19 mouse cellular contexts compared by ENCODE assay signal in genomic region chr1:98053447-98053846, GRCm38 (mm10). TPM values are rescaled to one million over a fixed set of nuclear protein-coding genes. Genes with fewer than 3 reads are reported as not detected.
A peak's percentile ranks its signal among the peaks of the same experiment; 100 is the strongest.
DNase-seq lines count a peak whose midpoint lies in the region; ATAC-seq lines count a peak whose summit lies in the region.
"Had no signal": no experiment of that assay in that cellular context is flagged by ENCODE, and none has a peak within 500 bp of the region (broad histone marks: within the 10 kb centered on the region; RNA-seq: fewer than 3 reads in every experiment).

No protein-coding gene starts in this region.

- WGBS in hindbrain, embryonic 11.5 days, result 61% methylated on average over 2 of the region's 2 CpGs
- 51% methylated on average over 2 of the region's 2 CpGs for WGBS in hindbrain, embryonic 14.5 days
- 49% methylated on average over 2 of the region's 2 CpGs for WGBS in midbrain, embryonic 11.5 days
- WGBS in midbrain, embryonic 10.5 days, result 71% methylated on average over 2 of the region's 2 CpGs

- H3K27me3 ChIP-seq in hindbrain, embryonic 11.5 days (ENCODE audit: control insufficient read depth, insufficient read depth, low read length), result no peaks in the 10 kb centered on the region
- H3K27me3 ChIP-seq in hindbrain, embryonic 14.5 days (ENCODE audit: control insufficient read depth, insufficient read depth, low read length), result no peaks in the 10 kb centered on the region
- no peaks in the 10 kb centered on the region for H3K27me3 ChIP-seq in midbrain, embryonic 11.5 days (ENCODE audit: control insufficient read depth, insufficient read depth, low read length)
- no peaks in the 10 kb centered on the region for H3K27me3 ChIP-seq in midbrain, embryonic 10.5 days (ENCODE audit: low read depth, poor library complexity, severe bottlenecking)
- H3K27me3 ChIP-seq: forebrain, embryonic 15.5 days; hindbrain, embryonic 15.5 days; limb, embryonic 12.5 days; stomach, embryonic 15.5 days had no signal

- no peaks in the 10 kb centered on the region for H3K36me3 ChIP-seq in hindbrain, embryonic 11.5 days (ENCODE audit: control insufficient read depth, insufficient read depth, low read length)
- no peaks in the 10 kb centered on the region for H3K36me3 ChIP-seq in hindbrain, embryonic 14.5 days (replicated peaks; ENCODE audit: control insufficient read depth, insufficient read depth)
- no peaks in the 10 kb centered on the region for H3K36me3 ChIP-seq in midbrain, embryonic 11.5 days (ENCODE audit: control insufficient read depth, insufficient read depth, low read length)
- H3K36me3 ChIP-seq in midbrain, embryonic 10.5 days, result no peaks in the 10 kb centered on the region
- H3K36me3 ChIP-seq: embryonic facial prominence, embryonic 10.5 days; forebrain, embryonic 15.5 days; hindbrain, embryonic 15.5 days; limb, embryonic 12.5 days; stomach, embryonic 15.5 days had no signal

- no peaks in the 10 kb centered on the region for H3K9me3 ChIP-seq in hindbrain, embryonic 11.5 days (ENCODE audit: control insufficient read depth, low read length)
- H3K9me3 ChIP-seq in hindbrain, embryonic 14.5 days (ENCODE audit: control insufficient read depth, low read length), result no peaks in the 10 kb centered on the region
- no peaks in the 10 kb centered on the region for H3K9me3 ChIP-seq in midbrain, embryonic 11.5 days (ENCODE audit: control insufficient read depth, low read length)
- no peaks in the 10 kb centered on the region for H3K9me3 ChIP-seq in midbrain, embryonic 10.5 days (replicated peaks)
- H3K9me3 ChIP-seq: embryonic facial prominence, embryonic 10.5 days; forebrain, embryonic 15.5 days; hindbrain, embryonic 15.5 days; limb, embryonic 12.5 days; stomach, embryonic 15.5 days had no signal

- peak; percentile 50; the same call in 1 of the 2 replicates for ATAC-seq in hindbrain, embryonic 11.5 days (ENCODE audit: low FRiP score)
- ATAC-seq in hindbrain, embryonic 14.5 days (ENCODE audit: low FRiP score), result no peak
- peak; percentile 58 for ATAC-seq in midbrain, embryonic 11.5 days (ENCODE audit: low FRiP score)
- ATAC-seq in granulocyte monocyte progenitor cell, adult 5-6 weeks (replicated peaks; ENCODE audit: poor library complexity, severe bottlenecking), result no peak

- no peak overlapping the region for H3K4me3 ChIP-seq in hindbrain, embryonic 11.5 days (ENCODE audit: low read depth, low read length)
- H3K4me3 ChIP-seq in hindbrain, embryonic 14.5 days (replicated peaks; ENCODE audit: low read length), result no peak overlapping the region
- H3K4me3 ChIP-seq in midbrain, embryonic 11.5 days (ENCODE audit: low read depth, low read length), result no peak overlapping the region
- no peak overlapping the region for H3K4me3 ChIP-seq in midbrain, embryonic 10.5 days
- H3K4me3 ChIP-seq: embryonic facial prominence, embryonic 10.5 days; forebrain, embryonic 15.5 days; hindbrain, embryonic 15.5 days; left cerebral cortex, adult 2 months; limb, embryonic 12.5 days; stomach, embryonic 15.5 days had no signal

- peak; percentile 54 to 72 for DNase-seq in adrenal gland, adult (ENCODE audit: inconsistent age in 2 of 2, low spot score in 1 of 2)
- DNase-seq in adrenal gland, adult 18-20 months (ENCODE audit: low spot score in 2 of 2), result no peak
- DNase-seq in hindbrain, embryonic 11.5 days (ENCODE audit: low spot score), result no peak
- no peak for DNase-seq in hindbrain, embryonic 14.5 days (ENCODE audit: low spot score)
- DNase-seq in midbrain, embryonic 11.5 days (ENCODE audit: low spot score, missing footprints), result no peak
- DNase-seq in midbrain, embryonic 10.5 days (ENCODE audit: low spot score), result no peak
- DNase-seq in layer of hippocampus, postnatal 25 days (ENCODE audit: extremely low spot score in 1 of 2, low spot score in 1 of 2), result no peak
- DNase-seq: cerebellum, adult 11 months; kidney, adult 8-10 months; right cerebral cortex, postnatal 14 days had no signal

- H3K9ac ChIP-seq in hindbrain, embryonic 11.5 days (ENCODE audit: low read depth, low read length), result no peak overlapping the region
- no peak overlapping the region for H3K9ac ChIP-seq in hindbrain, embryonic 14.5 days
- no peak overlapping the region for H3K9ac ChIP-seq in midbrain, embryonic 11.5 days (ENCODE audit: low read length)
- H3K9ac ChIP-seq: forebrain, embryonic 15.5 days; hindbrain, embryonic 15.5 days; limb, embryonic 12.5 days; liver, embryonic 14.5 days; stomach, embryonic 15.5 days had no signal

- no peaks in the 10 kb centered on the region for H3K4me1 ChIP-seq in hindbrain, embryonic 11.5 days (replicated peaks; ENCODE audit: control insufficient read depth, insufficient read depth, low read length)
- peaks cover 7% of the 10 kb centered on the region for H3K4me1 ChIP-seq in hindbrain, embryonic 14.5 days (replicated peaks; ENCODE audit: control insufficient read depth, insufficient read depth, low read length)
- H3K4me1 ChIP-seq in midbrain, embryonic 11.5 days (ENCODE audit: control insufficient read depth, insufficient read depth, low read length), result peaks cover 24% of the 10 kb centered on the region
- peaks cover 73% of the 10 kb centered on the region for H3K4me1 ChIP-seq in midbrain, embryonic 10.5 days
- H3K4me1 ChIP-seq: stomach, embryonic 15.5 days had no signal

- no peak overlapping the region for H3K27ac ChIP-seq in hindbrain, embryonic 11.5 days (ENCODE audit: low read depth, low read length)
- H3K27ac ChIP-seq in hindbrain, embryonic 14.5 days, result no peak overlapping the region
- no peak overlapping the region for H3K27ac ChIP-seq in midbrain, embryonic 11.5 days (ENCODE audit: low read depth, low read length)
- no peak overlapping the region for H3K27ac ChIP-seq in midbrain, embryonic 10.5 days (replicated peaks)
- H3K27ac ChIP-seq: embryonic facial prominence, embryonic 10.5 days; forebrain, embryonic 15.5 days; hindbrain, embryonic 15.5 days; left cerebral cortex, adult 2 months; limb, embryonic 12.5 days; liver, embryonic 14.5 days; stomach, embryonic 15.5 days had no signal

- H3K4me2 ChIP-seq in hindbrain, embryonic 11.5 days (replicated peaks; ENCODE audit: low read depth, low read length), result no peak overlapping the region
- H3K4me2 ChIP-seq in hindbrain, embryonic 14.5 days (replicated peaks), result no peak overlapping the region
- H3K4me2 ChIP-seq in midbrain, embryonic 11.5 days, result no peak overlapping the region
- H3K4me2 ChIP-seq: forebrain, embryonic 15.5 days; hindbrain, embryonic 15.5 days; limb, embryonic 12.5 days; stomach, embryonic 15.5 days had no signal

RNA-seq across cellular contexts. Expression of gene Pam, which starts 42.0 kb away (rescaled TPM):
- total RNA-seq in adrenal gland, adult 18-20 months (2021), result 100 to 1,000 TPM; 308 to 351 TPM
- polyA plus RNA-seq in hindbrain, embryonic 11.5 days (2014; fragmentation: Nextera tagmentation; extraction: Ambion mirVana), result 17.3 and 23.8 TPM in 2 replicates
- polyA plus RNA-seq in hindbrain, embryonic 14.5 days (2014; fragmentation: Nextera tagmentation; extraction: Ambion mirVana), result 30.8 and 34.4 TPM in 2 replicates
- 21.1 and 21.2 TPM in 2 replicates for polyA plus RNA-seq in midbrain, embryonic 11.5 days (2014; fragmentation: Nextera tagmentation; extraction: Ambion mirVana)
- 18.9 and 23.9 TPM in 2 replicates for polyA plus RNA-seq in midbrain, embryonic 10.5 days (2016; fragmentation: Nextera tagmentation; extraction: Ambion mirVana)
- 100 to 1,000 TPM; 181 to 187 TPM for total RNA-seq in layer of hippocampus, postnatal 25 days (2021)
- 20.2 and 25.5 TPM in 2 replicates for total RNA-seq in granulocyte monocyte progenitor cell, adult 5-6 weeks (2014; fragmentation: Nextera tagmentation)
- total RNA-seq in granulocyte monocyte progenitor cell, adult 5-6 weeks (2017), result 55.3 and 60.4 TPM in 2 replicates
- total RNA-seq: MEL had no signal

Comparison
In these comparisons a context has a peak if more than half of its experiments do, and no peak if none do; other contexts are left out.
1. DNase-seq: peak in adrenal gland, adult (2 of 2); none in adrenal gland, adult 18-20 months (0 of 2), hindbrain, embryonic 11.5 days (single experiment), hindbrain, embryonic 14.5 days (single experiment), midbrain, embryonic 11.5 days (single experiment), midbrain, embryonic 10.5 days (single experiment) and layer of hippocampus, postnatal 25 days (0 of 2).
2. ATAC-seq: peak in hindbrain, embryonic 11.5 days (single experiment) and midbrain, embryonic 11.5 days (single experiment); none in hindbrain, embryonic 14.5 days (single experiment) and granulocyte monocyte progenitor cell, adult 5-6 weeks (single experiment).